Mouse (Mus musculus) brain, adult 2 months (tissue): Measurements from ENCODE around the gene Zbtb42.

ENCODE experiments used
- DNase-seq: peaks from one replicate; pipeline ENCODE4 v3.0.0; 2011; ENCODE audit warnings: low read depth, low spot score

The Zbtb42 gene

DNA sequence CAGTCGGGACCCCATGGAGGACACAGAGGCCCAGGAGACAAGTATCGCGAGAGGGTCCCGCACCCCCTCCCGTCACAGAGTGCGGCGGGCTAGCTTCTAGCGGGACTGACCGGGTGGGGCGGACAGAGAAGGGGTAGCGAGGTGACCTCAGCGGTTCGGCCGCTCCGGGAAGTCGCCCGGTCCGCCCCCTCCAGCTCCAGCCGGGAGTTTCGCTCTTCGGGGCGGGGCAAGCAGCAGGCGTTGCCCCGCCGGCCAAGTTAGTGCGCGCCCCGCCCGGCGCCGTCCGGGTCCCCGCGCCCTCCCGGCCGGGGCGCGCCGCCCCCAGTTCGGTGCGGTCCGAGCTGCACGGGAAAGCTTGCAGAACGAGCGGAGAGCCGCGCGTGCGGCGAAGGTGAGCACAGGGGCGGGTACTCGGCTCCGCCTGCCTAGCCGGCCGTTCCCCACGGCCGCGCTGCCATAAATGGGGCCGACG lies at the start of gene Zbtb42:
Zbtb42 (plus strand) TSS at position 274 of the 472 bp plus-strand sequence.
- no peak for DNase-seq

DNA sequence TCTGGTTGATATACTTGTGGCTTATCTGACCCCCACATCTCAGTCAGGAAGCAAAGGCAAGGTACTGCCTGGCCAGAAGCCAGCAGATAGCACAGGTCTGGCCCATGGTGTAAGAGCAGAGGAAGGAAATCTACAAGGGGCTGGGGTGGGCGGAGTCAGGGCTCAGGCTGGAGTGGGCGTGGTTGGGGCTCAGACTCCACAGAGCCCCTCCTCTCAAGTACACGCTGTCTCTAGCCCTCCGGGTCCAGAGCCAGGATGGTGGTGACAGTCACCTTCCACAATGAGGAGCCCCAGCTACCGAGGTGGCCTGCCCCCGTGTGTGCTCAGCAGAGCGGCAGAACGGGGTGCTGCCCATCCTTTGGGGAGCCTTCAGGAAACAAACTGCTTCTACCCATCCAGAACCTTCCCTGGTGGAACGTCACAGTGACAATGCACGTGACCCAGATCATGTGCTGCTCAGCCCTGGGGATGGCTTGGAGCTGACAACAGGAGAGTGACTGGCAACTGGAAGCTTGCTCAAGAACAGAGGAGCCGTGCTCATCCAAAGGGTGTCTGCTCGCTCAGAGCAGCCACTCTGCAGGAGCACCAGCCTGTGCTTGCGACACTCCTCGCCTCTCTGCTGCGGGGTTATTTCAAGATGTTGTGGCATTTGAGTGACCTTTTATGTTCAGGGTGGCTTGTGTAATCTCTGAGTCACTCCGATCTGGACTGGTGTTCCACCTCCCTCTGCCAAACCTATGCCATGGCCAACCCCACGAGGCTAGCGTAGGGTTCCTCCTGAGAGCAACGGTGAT lies 49.5 kb upstream of the Zbtb42 start:
- DNase-seq: peak; percentile 90

DNA sequence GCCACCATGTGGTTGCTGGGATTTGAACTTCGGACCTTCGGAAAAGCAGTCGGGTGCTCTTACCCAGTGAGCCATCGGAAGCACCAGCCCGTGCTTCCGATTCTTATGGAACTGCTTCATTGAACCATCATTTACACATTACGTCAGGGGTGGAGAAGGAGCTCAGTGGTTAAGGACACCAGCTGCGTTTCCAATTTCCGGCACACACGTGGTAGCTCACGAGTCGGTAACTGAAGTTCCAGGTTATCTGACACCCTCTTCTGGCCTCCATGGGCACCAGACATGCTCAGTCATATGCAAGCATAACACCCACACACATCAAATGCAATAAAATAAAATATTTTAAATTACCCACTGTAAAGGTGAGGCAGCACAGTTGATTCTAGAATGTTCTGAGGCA lies 48.6 kb upstream of the Zbtb42 start:
- DNase-seq: no peak

DNA sequence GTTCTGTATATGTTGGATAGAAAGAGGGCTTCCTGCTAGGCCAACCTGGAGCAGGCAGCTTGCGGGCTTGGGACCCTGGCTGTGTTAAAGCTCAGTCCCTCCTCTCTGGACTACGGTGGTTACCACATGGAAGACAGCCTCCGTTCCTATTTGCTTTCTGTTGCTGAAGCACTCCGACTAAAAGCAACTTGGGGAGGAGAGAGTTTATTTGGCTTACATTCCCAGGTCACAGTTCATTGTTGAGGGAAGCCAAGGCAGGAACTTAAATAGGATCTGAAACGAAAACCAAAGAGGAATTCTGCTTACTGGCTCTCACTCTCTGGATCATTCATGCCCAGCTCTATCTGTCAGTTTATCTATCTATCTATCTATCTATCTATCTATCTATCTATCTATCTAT lies 47.8 kb upstream of the Zbtb42 start:
- DNase-seq: no peak

DNA sequence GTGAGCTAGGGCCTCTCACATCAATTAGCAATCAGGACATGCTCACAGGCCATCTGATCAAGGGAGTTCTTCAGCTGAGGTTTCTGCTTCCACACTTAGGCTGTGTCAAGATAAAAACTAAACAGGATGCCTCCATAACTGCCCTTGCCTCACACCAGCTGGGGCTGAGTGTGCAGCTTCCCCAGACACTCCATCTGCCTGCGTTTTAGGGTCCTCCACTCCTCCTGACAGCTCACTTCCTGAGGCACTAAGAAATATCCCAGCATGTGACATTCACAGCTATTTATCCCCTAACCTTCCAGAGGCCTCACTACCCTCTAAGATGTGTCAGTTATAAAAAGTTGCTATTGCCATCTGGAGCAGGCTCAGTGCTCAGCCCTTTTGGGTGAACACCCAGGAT lies 47.2 kb upstream of the Zbtb42 start:
- no peak for DNase-seq

DNA sequence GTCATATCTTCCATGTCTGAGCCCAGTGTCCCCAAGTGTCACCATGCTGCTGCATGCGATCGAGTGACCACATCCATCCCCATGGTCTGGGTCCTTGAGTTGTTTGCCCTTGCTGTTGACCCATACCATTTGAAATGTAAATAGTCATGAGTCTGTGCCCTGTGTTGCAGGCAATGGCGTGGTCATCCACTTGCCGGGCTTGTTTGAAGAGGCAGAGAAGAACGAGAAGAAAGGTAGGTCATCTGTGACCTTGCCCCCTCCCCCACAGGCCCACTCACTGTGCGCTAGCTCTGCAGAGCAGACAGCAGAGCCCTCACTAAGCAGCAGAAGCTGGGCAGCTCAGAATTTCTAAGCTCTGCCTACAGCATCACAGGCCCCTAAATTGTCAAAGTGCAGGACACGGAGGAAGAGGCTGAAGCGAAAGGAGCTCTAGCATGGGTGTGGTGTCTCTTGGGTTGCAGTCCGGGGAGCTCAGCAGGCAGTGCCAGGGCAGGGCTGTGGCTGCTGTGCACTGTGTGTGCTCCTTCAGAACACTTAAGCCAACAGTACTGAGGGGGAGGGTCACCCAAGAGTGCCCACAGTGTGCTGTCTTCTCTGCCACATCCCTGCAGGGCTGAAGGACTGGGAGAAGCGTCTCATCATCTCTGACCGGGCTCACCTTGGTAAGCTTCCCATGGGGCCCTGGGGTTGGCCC lies 46.4 kb upstream of the Zbtb42 start:
- no peak for DNase-seq

DNA sequence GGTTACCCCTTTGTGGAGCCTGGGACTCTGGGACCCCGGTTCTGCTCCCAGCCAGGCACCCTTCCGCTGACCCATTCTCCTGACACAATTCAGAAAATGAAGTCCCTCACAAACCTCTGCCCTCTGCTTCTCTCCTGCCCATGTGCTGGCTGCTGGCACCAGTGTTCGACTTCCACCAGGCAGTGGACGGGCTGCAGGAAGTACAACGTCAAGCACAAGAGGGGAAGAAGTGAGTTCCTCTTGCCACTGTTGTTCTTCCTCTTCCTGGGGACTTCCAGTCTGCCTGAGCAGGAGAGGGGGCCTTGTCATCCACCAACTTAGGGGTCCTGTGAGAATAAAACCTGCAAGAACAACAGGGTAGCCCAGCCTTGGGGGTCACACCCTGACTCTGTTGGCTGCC lies 45.7 kb upstream of the Zbtb42 start:
- DNase-seq: no peak

DNA sequence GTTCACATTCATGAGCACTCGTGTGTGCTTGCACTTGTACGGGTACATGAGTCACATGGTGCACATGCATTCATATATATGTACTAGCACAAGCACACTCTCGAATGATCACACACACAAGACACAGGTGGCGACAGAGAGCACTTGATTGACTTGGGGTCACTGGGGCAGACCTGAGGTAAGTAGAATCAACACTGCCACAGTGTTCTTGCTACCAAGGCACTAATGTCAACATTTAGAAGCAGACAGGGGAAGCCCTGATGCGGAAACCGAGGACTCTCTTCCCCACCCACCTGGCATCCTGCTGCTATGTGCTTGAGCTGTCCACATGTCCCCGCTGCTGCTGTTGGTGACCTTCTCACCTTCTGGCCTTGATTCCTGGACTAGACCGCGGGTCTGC lies 44.9 kb upstream of the Zbtb42 start:
- DNase-seq: no peak

DNA sequence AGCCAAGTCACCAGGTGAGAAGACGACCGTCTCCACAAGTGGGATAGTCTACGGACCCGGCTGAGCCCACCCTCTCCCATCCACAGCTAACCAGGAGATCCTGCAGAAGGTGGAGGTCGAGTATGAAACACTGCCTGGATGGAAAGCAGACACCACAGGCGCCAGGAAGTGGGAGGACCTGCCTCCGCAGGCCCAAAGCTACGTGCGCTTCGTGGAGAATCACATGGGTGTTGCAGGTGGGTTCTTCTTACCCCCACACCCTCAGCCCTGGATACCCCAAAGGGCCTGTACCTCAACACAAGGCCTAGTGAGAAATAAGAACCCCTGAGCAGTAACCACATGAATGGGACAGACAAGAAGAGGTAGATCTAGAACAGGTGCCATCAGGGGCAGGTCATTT lies 39.1 kb upstream of the Zbtb42 start:
- no peak for DNase-seq

DNA sequence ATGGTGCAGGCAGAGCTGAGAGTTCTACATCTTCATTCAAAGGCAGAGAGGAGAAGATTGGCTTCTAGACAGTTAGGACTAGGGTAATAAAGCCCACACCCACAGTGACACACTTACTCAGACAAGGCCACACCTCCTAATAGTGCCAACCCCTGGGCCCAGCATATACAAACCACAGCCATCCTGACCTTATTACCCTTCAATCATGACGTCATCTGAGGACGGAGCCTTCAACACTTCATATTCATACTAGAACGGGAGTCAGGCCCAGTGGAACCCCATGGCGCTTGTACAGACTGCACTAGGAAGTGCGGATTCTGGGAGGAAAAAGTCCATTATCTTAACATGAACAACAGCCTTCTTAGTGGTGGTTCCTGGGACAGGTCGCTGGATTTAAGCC lies 35.5 kb upstream of the Zbtb42 start:
- no peak for DNase-seq

DNA sequence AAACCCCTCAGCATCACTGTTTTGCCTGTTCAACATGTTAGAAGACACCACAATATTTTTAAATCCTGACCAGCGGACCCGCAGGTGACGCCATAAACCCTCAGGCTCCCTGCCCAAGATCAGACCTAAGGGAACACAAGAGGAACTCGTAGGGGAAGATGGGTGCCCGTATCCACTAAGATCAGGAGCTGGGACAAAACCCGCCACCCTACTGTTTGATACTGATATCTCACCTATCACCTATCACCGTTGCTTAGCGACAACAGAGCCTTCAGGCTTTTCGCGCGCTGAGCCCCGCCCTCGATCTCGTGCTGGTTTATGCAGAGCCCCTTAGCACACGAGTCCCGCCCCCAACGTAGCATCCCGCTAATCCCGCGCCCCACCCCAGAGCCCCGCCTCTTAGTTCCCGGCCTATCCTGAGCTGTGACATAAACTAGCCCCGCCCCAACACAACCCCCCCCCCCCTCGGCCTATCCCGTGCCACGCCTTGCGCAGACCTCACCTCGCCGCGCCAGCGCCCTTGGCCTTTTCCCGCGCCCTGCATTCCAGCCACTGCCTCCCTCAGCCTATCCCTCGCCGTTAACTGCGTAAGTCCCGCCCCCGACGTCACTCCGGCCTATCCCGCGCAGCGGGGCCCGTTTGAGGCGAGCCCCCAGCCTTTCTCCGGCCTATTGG lies 34.3 kb upstream of the Zbtb42 start, which contains the start of gene Siva1:
Siva1 (plus strand) TSS at position 500 of the 675 bp plus-strand sequence.
- peak; percentile 100 for DNase-seq

DNA sequence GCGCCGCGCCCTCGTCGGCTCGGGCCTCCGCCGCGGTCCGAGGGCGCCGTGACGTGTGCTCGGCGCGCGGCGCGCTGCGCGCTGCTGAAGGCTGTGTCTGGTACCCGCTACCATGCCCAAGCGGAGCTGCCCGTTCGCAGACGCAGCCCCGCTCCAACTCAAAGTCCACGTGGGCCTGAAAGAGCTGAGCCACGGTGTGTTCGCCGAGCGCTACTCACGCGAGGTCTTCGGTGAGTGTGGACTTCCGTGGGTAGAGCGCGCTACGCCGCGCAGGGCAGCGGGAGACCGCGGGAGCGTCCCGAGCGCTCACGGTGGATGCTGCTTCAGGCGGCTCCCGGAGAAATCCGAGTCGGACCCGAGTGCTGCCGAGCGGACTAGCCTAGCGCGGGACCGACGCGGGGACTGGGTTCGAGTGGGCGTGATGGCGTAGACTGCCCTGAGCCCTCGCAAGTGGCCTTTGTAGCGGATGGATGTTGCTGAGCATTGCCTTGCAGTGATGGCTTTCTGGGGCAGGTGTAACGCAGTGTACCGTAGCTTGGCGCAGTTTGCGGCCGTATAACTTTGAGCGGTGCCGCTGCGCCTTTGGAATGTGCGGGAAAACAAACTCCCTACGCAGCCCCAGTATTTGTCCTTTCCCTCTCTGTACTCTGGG lies 33.6 kb upstream of the Zbtb42 start:
- DNase-seq: no peak

DNA sequence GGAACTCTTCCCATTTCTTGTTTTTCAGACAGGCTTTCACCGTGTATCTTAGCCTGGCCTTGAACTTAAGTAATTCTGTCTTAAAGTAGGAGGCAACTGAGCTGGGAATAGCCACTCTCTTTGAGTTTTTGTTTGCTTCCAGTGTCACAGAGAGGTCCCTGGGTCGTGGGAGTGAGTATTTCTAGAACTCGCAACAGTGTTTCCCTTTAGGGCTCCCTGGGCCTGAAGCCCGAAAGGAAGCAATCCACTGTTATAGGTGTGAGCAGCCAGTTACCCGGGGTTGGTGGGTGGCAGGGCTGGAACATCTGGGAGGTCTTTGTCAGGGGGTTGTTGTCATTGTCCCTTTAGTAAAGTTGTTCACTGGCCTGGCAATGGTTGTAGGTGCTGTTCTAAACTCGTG lies 32.5 kb upstream of the Zbtb42 start:
- DNase-seq: no peak

DNA sequence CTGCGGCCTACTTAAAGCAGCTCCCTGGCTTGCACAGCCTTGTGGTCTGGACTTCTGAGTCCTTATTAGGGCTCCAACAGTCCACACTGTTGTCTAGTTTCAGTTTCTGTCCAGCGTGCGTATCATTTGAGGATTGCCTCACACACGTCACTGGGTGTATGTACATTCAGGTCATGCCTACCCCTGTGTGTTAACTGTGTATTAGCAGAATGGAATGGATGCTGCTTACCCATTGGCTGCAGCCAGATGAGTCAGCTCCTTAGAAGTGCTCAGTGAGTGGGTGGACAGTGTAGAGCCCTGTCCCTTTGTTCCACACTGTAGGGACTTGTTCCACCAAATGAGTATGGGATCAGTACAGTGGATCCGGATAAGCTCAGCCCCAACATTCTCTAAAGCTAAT lies 30.5 kb upstream of the Zbtb42 start:
- peak; percentile 72 for DNase-seq

DNA sequence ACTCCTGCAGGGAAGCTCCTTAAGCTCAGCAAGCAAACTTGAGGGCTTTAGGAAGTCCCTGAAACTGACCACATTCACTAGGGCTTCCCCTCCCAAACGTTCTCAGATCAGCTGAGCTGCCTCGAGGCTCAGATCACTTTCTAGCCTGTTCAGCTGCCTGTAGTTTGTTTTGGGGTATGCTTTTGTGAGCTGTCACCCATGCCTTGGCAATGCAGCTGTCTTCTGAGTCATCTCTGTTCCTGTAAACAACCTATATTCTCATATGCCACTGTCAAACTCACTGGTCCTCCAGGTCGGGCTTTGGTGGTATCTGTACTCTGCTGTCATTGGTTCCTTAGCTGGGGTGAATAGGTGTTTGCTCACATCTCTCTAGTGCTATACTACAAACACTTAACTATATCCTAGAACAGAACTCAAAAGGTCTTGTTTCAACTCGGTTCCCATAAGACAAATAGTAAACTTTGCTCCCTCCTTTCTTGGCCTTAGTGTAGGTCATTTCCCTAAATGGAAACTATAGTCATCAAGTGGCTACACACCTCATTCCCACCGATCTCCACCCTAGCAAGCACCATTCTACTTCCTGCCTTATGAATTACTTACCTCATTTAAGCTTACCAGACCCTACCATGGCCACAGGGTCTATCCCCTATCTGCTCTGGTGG lies 26.7 kb upstream of the Zbtb42 start:
- DNase-seq: no peak

DNA sequence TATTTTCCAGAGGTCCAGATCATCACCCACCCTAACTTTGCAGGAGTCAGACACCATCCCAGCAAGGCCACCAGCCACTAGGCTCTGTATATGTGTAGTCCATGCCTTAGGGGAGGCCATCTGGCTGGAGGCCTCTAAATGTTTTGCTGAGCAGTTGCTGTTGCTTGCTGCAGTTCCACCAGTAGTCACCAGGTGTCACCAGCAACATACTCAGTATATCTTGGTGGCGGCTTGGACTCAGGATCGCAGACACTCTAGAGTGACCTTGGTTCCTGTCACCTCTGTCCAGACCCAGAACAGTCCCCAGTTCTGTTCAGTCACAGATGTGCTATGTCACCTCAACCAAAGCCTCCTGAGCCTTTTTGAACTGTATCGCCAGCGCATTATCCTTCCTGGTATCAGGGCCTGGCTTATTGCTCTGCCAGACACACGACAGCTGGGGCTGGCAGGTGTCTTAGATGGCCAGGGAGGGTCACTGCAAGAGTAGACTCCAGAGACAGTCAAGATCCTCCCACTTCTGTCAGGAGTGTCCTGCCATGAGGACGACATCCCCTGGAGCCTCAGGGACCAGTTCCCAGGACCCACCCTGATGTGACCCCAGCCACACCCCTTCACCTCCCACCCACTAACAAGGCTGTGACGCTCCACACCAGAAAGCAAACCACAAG lies 25.3 kb upstream of the Zbtb42 start:
- peak; percentile 95 for DNase-seq

DNA sequence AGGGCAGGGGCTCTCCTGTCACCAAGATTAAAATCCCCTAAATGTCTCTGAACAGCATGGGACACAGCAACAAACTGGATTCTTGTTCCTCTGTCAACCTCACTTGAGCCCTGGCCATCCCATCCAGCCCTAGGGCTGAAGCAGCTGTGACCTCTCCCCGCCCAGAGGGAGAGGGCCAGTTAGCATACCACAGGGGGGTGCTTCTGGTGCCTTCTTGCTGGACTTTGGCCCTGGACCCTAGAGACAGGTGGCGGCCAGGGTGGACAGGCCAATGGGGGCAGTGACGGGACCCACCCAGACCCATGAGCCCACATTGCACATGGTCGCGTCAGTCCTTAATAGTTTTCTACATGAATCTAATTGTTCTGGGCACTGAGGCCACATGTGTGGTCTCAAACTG lies 24.6 kb upstream of the Zbtb42 start:
- DNase-seq: no peak

DNA sequence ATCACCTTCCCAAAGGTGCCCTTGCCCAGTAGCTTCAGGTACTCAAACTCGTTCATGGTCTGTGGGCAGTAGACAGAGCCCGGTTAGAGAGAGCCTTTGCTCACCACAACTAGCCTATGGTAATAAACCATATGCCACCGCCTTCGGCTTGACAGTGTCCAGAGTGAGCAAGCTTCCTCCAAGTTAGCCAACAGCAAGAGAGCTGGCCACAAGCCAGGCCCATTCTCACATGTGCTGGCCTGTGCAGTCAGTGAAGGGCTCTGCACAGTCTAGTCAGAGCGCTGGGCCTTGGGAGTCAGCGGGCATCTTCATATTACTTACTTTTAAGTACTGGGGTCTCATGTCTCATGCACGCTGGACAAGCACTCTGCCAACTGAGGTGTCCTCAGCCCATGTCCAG lies 20.0 kb upstream of the Zbtb42 start:
- DNase-seq: peak; percentile 83

DNA sequence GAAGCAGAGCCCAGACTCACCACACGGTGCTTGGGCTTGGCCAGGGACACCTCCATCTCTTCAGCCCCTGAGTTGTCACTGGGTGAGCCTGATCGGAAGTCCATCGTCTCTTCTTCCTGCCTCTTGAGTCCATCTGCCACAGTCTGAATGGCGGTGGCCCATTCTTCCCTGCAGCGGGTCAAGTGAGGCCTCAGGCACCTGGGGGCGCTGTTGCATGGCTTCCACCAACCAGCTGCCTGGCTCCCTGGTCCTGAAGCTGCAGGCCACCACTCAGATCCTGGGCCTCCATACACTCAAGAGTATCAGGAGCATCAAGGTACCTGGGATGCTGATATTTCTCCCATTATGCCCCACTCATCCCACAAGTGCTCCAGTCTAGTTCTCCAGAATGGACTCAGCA lies 19.5 kb upstream of the Zbtb42 start:
- DNase-seq: peak; percentile 52

DNA sequence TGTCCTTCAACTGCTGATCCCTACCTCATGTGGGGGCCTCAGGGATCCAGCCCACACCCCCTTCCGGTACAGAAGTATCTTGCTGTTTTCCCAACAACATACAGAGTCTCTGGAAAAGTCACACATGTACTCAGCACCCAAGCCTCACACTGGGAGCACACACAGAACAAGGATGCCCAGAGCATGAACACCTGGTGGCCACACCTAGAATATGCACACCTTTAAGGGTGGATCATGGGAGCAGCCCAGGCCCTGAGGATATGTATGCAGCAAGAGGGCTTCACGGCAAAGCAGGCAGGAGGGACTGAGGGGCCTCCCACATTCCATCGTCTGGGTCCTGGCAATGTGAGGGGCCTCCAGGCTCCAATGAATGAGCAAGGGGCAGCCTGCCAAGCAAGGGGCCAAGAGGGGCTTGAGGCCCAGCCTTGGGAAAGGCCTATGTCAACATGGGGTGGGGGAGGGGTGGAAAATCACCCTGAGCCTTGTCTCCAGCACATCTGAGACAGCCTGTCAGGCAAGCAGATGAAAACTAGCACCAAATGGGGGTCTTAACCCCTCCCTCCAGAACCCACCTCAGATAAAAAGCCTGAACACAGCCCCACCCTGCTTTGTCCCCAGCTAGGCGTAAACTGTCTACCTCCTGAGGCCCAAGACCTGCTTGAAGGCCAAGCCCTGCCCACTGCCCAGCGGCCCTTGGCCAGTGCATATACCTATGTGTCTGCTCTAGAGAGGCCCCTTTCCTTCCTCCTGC lies 17.9 kb upstream of the Zbtb42 start:
- no peak for DNase-seq
